Mouse (Mus musculus) gastrocnemius, adult 18-20 months (tissue): ENCODE data around the gene Zdhhc19. TPM values are rescaled to one million over a fixed set of nuclear protein-coding genes. Genes with fewer than 3 reads are reported as not detected.
A peak's percentile ranks its signal among the peaks of the same experiment; 100 is the strongest.

ENCODE experiments used
- DNase-seq: peaks from one replicate; pipeline ENCODE4 v3.0.0; 2021; ENCODE audit warnings: low spot score
- total RNA-seq, 2 experiments: library from RNA; stranded (reverse); gene quantifications; 2 replicates each; pipeline ENCODE4 v1.2.3; 2021

Zdhhc19 gene
- total RNA-seq, 2 experiments from 2014 or later = not detected

GRCm38 (mm10) chr16:32550084-32550483 lies 54.0 kb downstream of the Zdhhc19 start:
- no peak for DNase-seq

- no peak for DNase-seq
Measured at GRCm38 (mm10) chr16:32550487-32550886, 54.4 kb downstream of the Zdhhc19 start.

GRCm38 (mm10) chr16:32551346-32551747 lies 55.3 kb downstream of the Zdhhc19 start:
- DNase-seq = no peak

- DNase-seq = no peak
Measured at GRCm38 (mm10) chr16:32555588-32555987, 59.5 kb downstream of the Zdhhc19 start.

GRCm38 (mm10) chr16:32559493-32559892 lies 63.4 kb downstream of the Zdhhc19 start:
- no peak for DNase-seq

- DNase-seq = no peak
Measured at GRCm38 (mm10) chr16:32563056-32563793, 67.2 kb downstream of the Zdhhc19 start.

- no peak for DNase-seq
Measured at GRCm38 (mm10) chr16:32567282-32567681, 71.2 kb downstream of the Zdhhc19 start.

- DNase-seq = no peak
Measured at GRCm38 (mm10) chr16:32568401-32568800, 72.3 kb downstream of the Zdhhc19 start.

- DNase-seq = no peak
Measured at GRCm38 (mm10) chr16:32570042-32570441, 74.0 kb downstream of the Zdhhc19 start.

- DNase-seq = no peak
Measured at GRCm38 (mm10) chr16:32572528-32572927, 76.5 kb downstream of the Zdhhc19 start.

- no peak for DNase-seq
Measured at GRCm38 (mm10) chr16:32586482-32586881, 90.4 kb downstream of the Zdhhc19 start.

GRCm38 (mm10) chr16:32588568-32588967 lies 92.5 kb downstream of the Zdhhc19 start:
- DNase-seq = no peak

GRCm38 (mm10) chr16:32591521-32591920 lies 95.5 kb downstream of the Zdhhc19 start:
- DNase-seq = no peak

GRCm38 (mm10) chr16:32593283-32593805 lies 97.3 kb downstream of the Zdhhc19 start:
- DNase-seq = no peak

- DNase-seq = no peak
Measured at GRCm38 (mm10) chr16:32593916-32594315, 97.9 kb downstream of the Zdhhc19 start.

- DNase-seq = no peak
Measured at GRCm38 (mm10) chr16:32594701-32595100, 98.6 kb downstream of the Zdhhc19 start.

GRCm38 (mm10) chr16:32595142-32595855 lies 99.2 kb downstream of the Zdhhc19 start:
- peak; percentile 31 for DNase-seq

GRCm38 (mm10) chr16:32597909-32598381 lies 101.9 kb downstream of the Zdhhc19 start:
- DNase-seq = no peak

GRCm38 (mm10) chr16:32599151-32599550 lies 103.1 kb downstream of the Zdhhc19 start:
- no peak for DNase-seq

GRCm38 (mm10) chr16:32602193-32602685 lies 106.2 kb downstream of the Zdhhc19 start:
- DNase-seq = no peak

- no peak for DNase-seq
Measured at GRCm38 (mm10) chr16:32607562-32608343, 111.7 kb downstream of the Zdhhc19 start.

- DNase-seq = no peak
Measured at GRCm38 (mm10) chr16:32608344-32608711, 112.3 kb downstream of the Zdhhc19 start.
